Mouse (Mus musculus): ENCODE measurements around the gene Kcnn1. TPM values are rescaled to one million over a fixed set of nuclear protein-coding genes. Genes with fewer than 3 reads are reported as not detected.

Gene Kcnn1
- polyA plus RNA-seq, 1 experiment from 2014 or later = 1.8 TPM

DNA sequence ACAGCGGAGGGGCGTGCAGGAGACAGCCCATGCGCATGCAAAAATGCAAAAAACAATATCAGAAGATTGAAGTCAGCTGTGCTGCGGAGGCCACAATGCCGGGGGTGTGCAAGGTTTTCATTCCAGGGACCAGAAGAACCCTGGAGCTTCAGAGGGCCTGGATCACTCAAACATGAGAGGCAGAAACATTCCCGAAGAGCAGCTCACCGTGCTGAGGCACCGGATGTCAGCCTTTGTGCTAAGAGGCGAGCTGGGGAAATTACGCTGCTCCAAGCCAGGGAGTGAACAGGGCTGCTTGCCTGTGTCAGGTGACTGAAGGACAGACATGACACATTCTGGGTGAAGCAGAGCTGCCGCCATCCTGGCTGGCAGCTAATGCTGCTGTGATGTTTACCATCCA is 17.5 kb upstream of the Kcnn1 start:
- Histone ChIP-seq H3K4me2 (ENCODE audit: low read length) (no peak overlapping the region), H3K4me3 (ENCODE audit: control insufficient read depth in 1 of 2, insufficient read depth in 1 of 2, low read depth in 1 of 2, low read length in 2 of 2) (no peak overlapping the region), H3K9me3 (ENCODE audit: control insufficient read depth, low read length) (no peaks in the 10 kb centered on the region), H3K4me1 (ENCODE audit: control insufficient read depth in 2 of 2, insufficient read depth in 2 of 2, low read length in 2 of 2) (peaks cover 10% of the 10 kb centered on the region in 2 experiments), H3K36me3 (ENCODE audit: control insufficient read depth, insufficient read depth, low read length) (no peaks in the 10 kb centered on the region), H3K9ac (ENCODE audit: low read length) (peak overlapping the region; percentile 25; the same call in 1 of the 2 replicates), H3K27me3 (ENCODE audit: control insufficient read depth, insufficient read depth, low read length) (no peaks in the 10 kb centered on the region), H3K27ac (replicated peaks in 1 of 2; ENCODE audit: control insufficient read depth in 1 of 2, insufficient read depth in 1 of 2, low read depth in 2 of 2, low read length in 2 of 2) (no peak overlapping the region)
- WGBS = 15% methylated on average over 11 of the region's 11 CpGs
- no peak for ATAC-seq (ENCODE audit: insufficient number of reproducible peaks, insufficient read depth, low FRiP score, low read depth)

- Histone ChIP-seq H3K4me1 (ENCODE audit: control insufficient read depth in 2 of 2, insufficient read depth in 2 of 2, low read length in 2 of 2) (peaks cover 10% of the 10 kb centered on the region in 2 experiments), H3K4me3 (ENCODE audit: control insufficient read depth in 1 of 2, insufficient read depth in 1 of 2, low read depth in 1 of 2, low read length in 2 of 2) (no peak overlapping the region), H3K27ac (replicated peaks in 1 of 2; ENCODE audit: control insufficient read depth in 1 of 2, insufficient read depth in 1 of 2, low read depth in 2 of 2, low read length in 2 of 2) (no peak overlapping the region), H3K4me2 (ENCODE audit: low read length) (no peak overlapping the region), H3K27me3 (ENCODE audit: control insufficient read depth, insufficient read depth, low read length) (no peaks in the 10 kb centered on the region), H3K9ac (ENCODE audit: low read length) (peak overlapping the region; percentile 25; the same call in 1 of the 2 replicates), H3K9me3 (ENCODE audit: control insufficient read depth, low read length) (no peaks in the 10 kb centered on the region), H3K36me3 (ENCODE audit: control insufficient read depth, insufficient read depth, low read length) (no peaks in the 10 kb centered on the region)
- ATAC-seq (ENCODE audit: insufficient number of reproducible peaks, insufficient read depth, low FRiP score, low read depth) = no peak
- WGBS = 3% methylated on average over 4 of the region's 4 CpGs
These were observed 17.1 kb upstream of the Kcnn1 start for GRCm38 (mm10) chr8:70880126-70880525.

DNA sequence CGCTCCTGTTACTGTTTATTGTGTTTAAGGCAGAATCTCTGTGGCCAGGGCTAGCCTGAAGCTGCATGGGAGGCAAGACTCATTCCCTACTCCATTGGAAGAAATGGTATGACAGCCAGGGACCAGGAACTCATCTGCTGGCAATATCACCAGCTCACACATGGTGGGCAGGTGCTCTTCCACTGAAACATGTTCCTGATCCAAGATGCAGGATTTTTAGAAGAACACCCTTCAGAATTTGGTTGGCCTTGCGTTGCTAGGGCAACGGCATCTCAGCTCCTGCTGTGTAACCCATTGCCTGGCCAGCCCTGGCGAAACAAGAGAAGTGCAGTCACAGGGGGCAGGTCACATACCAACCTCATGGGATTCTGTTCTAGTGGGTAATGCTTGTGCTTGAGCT is 16.4 kb upstream of the Kcnn1 start:
- Histone ChIP-seq H3K27ac (replicated peaks in 1 of 2; ENCODE audit: control insufficient read depth in 1 of 2, insufficient read depth in 1 of 2, low read depth in 2 of 2, low read length in 2 of 2) (no peak overlapping the region), H3K4me3 (ENCODE audit: control insufficient read depth in 1 of 2, insufficient read depth in 1 of 2, low read depth in 1 of 2, low read length in 2 of 2) (no peak overlapping the region), H3K4me1 (ENCODE audit: control insufficient read depth in 2 of 2, insufficient read depth in 2 of 2, low read length in 2 of 2) (peaks cover 10% of the 10 kb centered on the region in 2 experiments), H3K9ac (ENCODE audit: low read length) (no peak overlapping the region), H3K4me2 (ENCODE audit: low read length) (no peak overlapping the region), H3K9me3 (ENCODE audit: control insufficient read depth, low read length) (no peaks in the 10 kb centered on the region), H3K36me3 (ENCODE audit: control insufficient read depth, insufficient read depth, low read length) (no peaks in the 10 kb centered on the region), H3K27me3 (ENCODE audit: control insufficient read depth, insufficient read depth, low read length) (no peaks in the 10 kb centered on the region)
- ATAC-seq (ENCODE audit: insufficient number of reproducible peaks, insufficient read depth, low FRiP score, low read depth) = no peak
- WGBS = 60% methylated on average over 4 of the region's 4 CpGs

DNA sequence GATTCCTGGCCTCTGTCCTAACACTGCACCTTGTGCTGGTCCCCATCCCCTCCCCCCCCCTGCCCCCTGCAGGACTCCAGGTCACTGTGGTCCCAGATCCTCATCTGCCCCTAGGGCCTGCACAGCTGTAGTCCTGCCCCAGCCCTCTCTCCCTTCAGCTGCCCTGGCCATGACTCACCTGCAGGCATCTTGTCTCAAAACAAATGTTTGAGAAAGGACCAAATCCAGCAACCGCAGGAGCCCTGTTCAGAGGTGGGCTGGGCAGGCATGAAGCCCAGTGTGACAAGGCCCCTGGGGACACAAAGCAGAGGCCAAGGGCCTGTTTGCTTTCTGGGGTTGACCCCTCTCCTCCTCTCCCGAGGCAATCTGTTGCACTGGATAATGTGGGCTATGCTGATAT is 15.1 kb upstream of the Kcnn1 start:
- Histone ChIP-seq H3K27ac (replicated peaks in 1 of 2; ENCODE audit: control insufficient read depth in 1 of 2, insufficient read depth in 1 of 2, low read depth in 2 of 2, low read length in 2 of 2) (no peak overlapping the region), H3K9ac (ENCODE audit: low read length) (no peak overlapping the region), H3K9me3 (ENCODE audit: control insufficient read depth, low read length) (no peaks in the 10 kb centered on the region), H3K4me2 (ENCODE audit: low read length) (no peak overlapping the region), H3K27me3 (ENCODE audit: control insufficient read depth, insufficient read depth, low read length) (no peaks in the 10 kb centered on the region), H3K4me1 (ENCODE audit: control insufficient read depth in 2 of 2, insufficient read depth in 2 of 2, low read length in 2 of 2) (peaks cover 10 to 13% of the 10 kb centered on the region in 2 experiments), H3K4me3 (ENCODE audit: control insufficient read depth in 1 of 2, insufficient read depth in 1 of 2, low read depth in 1 of 2, low read length in 2 of 2) (no peak overlapping the region), H3K36me3 (ENCODE audit: control insufficient read depth, insufficient read depth, low read length) (no peaks in the 10 kb centered on the region)
- 33% methylated on average over 2 of the region's 2 CpGs for WGBS
- ATAC-seq (ENCODE audit: insufficient number of reproducible peaks, insufficient read depth, low FRiP score, low read depth) = no peak

DNA sequence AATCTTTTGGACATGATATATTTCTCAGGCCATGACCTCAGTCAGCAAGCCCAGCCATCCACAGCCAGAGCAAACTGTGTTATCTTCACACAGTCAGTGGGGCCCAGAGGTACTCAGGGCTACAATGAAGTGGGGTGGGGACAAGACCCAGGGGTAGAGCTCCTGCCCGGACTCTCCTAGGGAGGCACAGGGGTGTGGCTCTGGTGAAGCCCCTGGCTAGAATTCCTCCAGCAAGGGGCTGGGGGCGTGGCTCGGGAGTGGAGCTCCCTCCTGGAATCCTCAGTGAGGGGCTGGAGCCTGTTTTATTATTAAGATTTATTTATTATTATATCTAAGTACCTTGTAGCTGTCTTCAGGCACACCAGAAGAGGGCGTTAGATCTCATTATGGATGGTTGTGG is 13.3 kb upstream of the Kcnn1 start:
- H3K9me3 ChIP-seq (ENCODE audit: control insufficient read depth, low read length) = no peaks in the 10 kb centered on the region
- no peak overlapping the region for H3K4me2 ChIP-seq (ENCODE audit: low read length)
- H3K9ac ChIP-seq (ENCODE audit: low read length) = no peak overlapping the region
- no peaks in the 10 kb centered on the region for H3K27me3 ChIP-seq (ENCODE audit: control insufficient read depth, insufficient read depth, low read length)
- no peak for ATAC-seq (ENCODE audit: insufficient number of reproducible peaks, insufficient read depth, low FRiP score, low read depth)
- H3K4me1 ChIP-seq (ENCODE audit: control insufficient read depth in 2 of 2, insufficient read depth in 2 of 2, low read length in 2 of 2) = peaks cover 13 to 15% of the 10 kb centered on the region in 2 experiments
- H3K36me3 ChIP-seq (ENCODE audit: control insufficient read depth, insufficient read depth, low read length) = no peaks in the 10 kb centered on the region
- WGBS = 57% methylated on average over 4 of the region's 4 CpGs
- no peak overlapping the region for H3K4me3 ChIP-seq (ENCODE audit: control insufficient read depth in 1 of 2, insufficient read depth in 1 of 2, low read depth in 1 of 2, low read length in 2 of 2)
- H3K27ac ChIP-seq (replicated peaks in 1 of 2; ENCODE audit: control insufficient read depth in 1 of 2, insufficient read depth in 1 of 2, low read depth in 2 of 2, low read length in 2 of 2) = no peak overlapping the region

- Histone ChIP-seq H3K9ac (ENCODE audit: low read length) (no peak overlapping the region), H3K27me3 (ENCODE audit: control insufficient read depth, insufficient read depth, low read length) (no peaks in the 10 kb centered on the region), H3K27ac (replicated peaks in 1 of 2; ENCODE audit: control insufficient read depth in 1 of 2, insufficient read depth in 1 of 2, low read depth in 2 of 2, low read length in 2 of 2) (no peak overlapping the region), H3K4me1 (ENCODE audit: control insufficient read depth in 2 of 2, insufficient read depth in 2 of 2, low read length in 2 of 2) (peaks cover 7 to 10% of the 10 kb centered on the region in 2 experiments), H3K36me3 (ENCODE audit: control insufficient read depth, insufficient read depth, low read length) (no peaks in the 10 kb centered on the region), H3K4me3 (ENCODE audit: control insufficient read depth in 1 of 2, insufficient read depth in 1 of 2, low read depth in 1 of 2, low read length in 2 of 2) (no peak overlapping the region), H3K9me3 (ENCODE audit: control insufficient read depth, low read length) (no peaks in the 10 kb centered on the region), H3K4me2 (ENCODE audit: low read length) (no peak overlapping the region)
- ATAC-seq (ENCODE audit: insufficient number of reproducible peaks, insufficient read depth, low FRiP score, low read depth) = no peak
- 89% methylated on average over 13 of the region's 13 CpGs for WGBS
These were observed 11.4 kb upstream of the Kcnn1 start for GRCm38 (mm10) chr8:70874441-70874840.

- peak; percentile 83 for ATAC-seq (ENCODE audit: insufficient number of reproducible peaks, insufficient read depth, low FRiP score, low read depth)
- Histone ChIP-seq H3K36me3 (ENCODE audit: control insufficient read depth, insufficient read depth, low read length) (peaks cover 1% of the 10 kb centered on the region), H3K9me3 (ENCODE audit: control insufficient read depth, low read length) (no peaks in the 10 kb centered on the region), H3K9ac (ENCODE audit: low read length) (peak within 1 kb of the TSS; percentile 87), H3K4me2 (ENCODE audit: low read length) (peak within 1 kb of the TSS; percentile 89), H3K4me3 (ENCODE audit: control insufficient read depth in 1 of 2, insufficient read depth in 1 of 2, low read depth in 1 of 2, low read length in 2 of 2) (peak within 1 kb of the TSS; percentile 80 to 86), H3K4me1 (ENCODE audit: control insufficient read depth in 2 of 2, insufficient read depth in 2 of 2, low read length in 2 of 2) (peaks cover 7 to 13% of the 10 kb centered on the region in 2 experiments), H3K27me3 (ENCODE audit: control insufficient read depth, insufficient read depth, low read length) (no peaks in the 10 kb centered on the region), H3K27ac (replicated peaks in 1 of 2; ENCODE audit: control insufficient read depth in 1 of 2, insufficient read depth in 1 of 2, low read depth in 2 of 2, low read length in 2 of 2) (peak within 1 kb of the TSS; percentile 62 to 92)
- WGBS = 1% methylated on average over 46 of the region's 46 CpGs
These were observed 10.4 kb upstream of the Kcnn1 start, which contains the start of gene Ccdc124 for GRCm38 (mm10) chr8:70873364-70873985. Gene Ccdc124, minus strand, starts transcription at chr8:70873935.
